Mouse (Mus musculus) stomach, embryonic 16.5 days (tissue): Measurements from ENCODE around the gene Mfsd8. TPM values are rescaled to one million over a fixed set of nuclear protein-coding genes. Genes with fewer than 3 reads are reported as not detected.
A peak's percentile ranks its signal among the peaks of the same experiment; 100 is the strongest.

ENCODE experiments used
- ATAC-seq: fragments of 200-750 bp; cut with Nextera tagmentation; 2 replicates; pipeline ENCODE4 v1.8.0; 2017; ENCODE audit warnings: moderate number of reproducible peaks, moderate TSS enrichment; ENCODE audit not compliant: insufficient read depth, low FRiP score
- H3K27ac ChIP-seq: fragments of 300-500 bp; sonication (generic); 2 replicates; pipeline ENCODE4 v1.5.1; 2014; ENCODE audit warnings: low read length
- H3K27me3 ChIP-seq: fragments of 300-500 bp; sonication (generic); 2 replicates; pipeline ENCODE4 v1.6.1; 2014; ENCODE audit warnings: low read length, control low read depth, mixed read lengths; ENCODE audit not compliant: control insufficient read depth, insufficient read depth
- H3K36me3 ChIP-seq: fragments of 300-500 bp; sonication (generic); 2 replicates; pipeline ENCODE4 v1.6.1; 2014; ENCODE audit warnings: low read length; ENCODE audit not compliant: control insufficient read depth, insufficient read depth
- H3K4me1 ChIP-seq: fragments of 300-500 bp; sonication (generic); 2 replicates; pipeline ENCODE4 v1.6.1; 2014; ENCODE audit warnings: low read length, control low read depth, mixed read lengths; ENCODE audit not compliant: control insufficient read depth, insufficient read depth
- H3K4me2 ChIP-seq: fragments of 300-500 bp; sonication (generic); 2 replicates; pipeline ENCODE4 v1.6.1; 2014; ENCODE audit warnings: low read depth, low read length, mixed read lengths
- H3K4me3 ChIP-seq: fragments of 300-500 bp; sonication (generic); replicated peaks from 2 replicates; pipeline ENCODE4 v1.5.1; 2014; ENCODE audit warnings: mild to moderate bottlenecking, low read length
- H3K9ac ChIP-seq: fragments of 300-500 bp; sonication (generic); 2 replicates; pipeline ENCODE4 v1.6.1; 2014; ENCODE audit warnings: low read length
- H3K9me3 ChIP-seq: fragments of 300-500 bp; sonication (generic); replicated peaks from 2 replicates; pipeline ENCODE4 v1.6.1; 2016; ENCODE audit warnings: low read length, control low read depth; ENCODE audit not compliant: control insufficient read depth
- WGBS: fragments of 180-500 bp; shearing (Covaris S2); extraction: QIAGEN DNeasy Blood & Tissue Kit; methylation state at CpG from one replicate; pipeline ENCODE4 v1.1.7; 2014; 5-methylcytosine and 5-hydroxymethylcytosine counted together
- polyA plus RNA-seq: library from polyadenylated mRNA; unstranded; fragments of >200 nt; fragmentation: Nextera tagmentation; extraction: Ambion mirVana; gene quantifications from 2 replicates; pipeline ENCODE4 v1.2.1, GENCODE M21; 2015

Mfsd8 gene
- polyA plus RNA-seq, 1 experiment from 2014 or later, result 6.9 TPM

- Histone ChIP-seq H3K9me3 (no peaks in the 10 kb centered on the region), H3K27ac (no peak overlapping the region), H3K27me3 (no peaks in the 10 kb centered on the region), H3K4me2 (no peak overlapping the region), H3K4me3 (no peak overlapping the region), H3K9ac (no peak overlapping the region), H3K4me1 (no peaks in the 10 kb centered on the region), H3K36me3 (peaks cover 14% of the 10 kb centered on the region)
- 95% methylated on average over 10 of the region's 10 CpGs for WGBS
- ATAC-seq, result no peak
Observed at GRCm38 (mm10) chr3:40808686-40809085, 38.0 kb downstream of the Mfsd8 start.

GRCm38 (mm10) chr3:40806871-40807270, 39.8 kb downstream of the Mfsd8 start:
- Histone ChIP-seq H3K9ac (no peak overlapping the region), H3K27me3 (no peaks in the 10 kb centered on the region), H3K4me1 (0 out of 2 replicates have a peak, but pooled peaks cover 3% of the 10 kb centered on the region), H3K36me3 (peaks cover 9% of the 10 kb centered on the region), H3K9me3 (no peaks in the 10 kb centered on the region), H3K4me3 (no peak overlapping the region), H3K27ac (no peak overlapping the region), H3K4me2 (no peak overlapping the region)
- WGBS, result 67% methylated on average over 2 of the region's 2 CpGs
- no peak for ATAC-seq

- peak; percentile 77 for ATAC-seq
- H3K4me2 ChIP-seq, result peak overlapping the region; percentile 69
- peak overlapping the region; percentile 91 for H3K4me3 ChIP-seq
- peaks cover 9% of the 10 kb centered on the region; the same call in 1 of the 2 replicates for H3K4me1 ChIP-seq
- H3K36me3 ChIP-seq, result 0 out of 2 replicates have a peak, but pooled peaks cover 6% of the 10 kb centered on the region
- peak overlapping the region; percentile 88 for H3K9ac ChIP-seq
- peak overlapping the region; percentile 65 for H3K27ac ChIP-seq
- no peaks in the 10 kb centered on the region for H3K9me3 ChIP-seq
- H3K27me3 ChIP-seq, result no peaks in the 10 kb centered on the region
- 0% methylated on average over 32 of the region's 37 CpGs for WGBS
Observed at GRCm38 (mm10) chr3:40800373-40800823, 46.3 kb downstream of the Mfsd8 start.

- Histone ChIP-seq H3K4me2 (peak within 1 kb of the TSS; percentile 79), H3K4me3 (peak within 1 kb of the TSS; percentile 91), H3K27me3 (no peaks in the 10 kb centered on the region), H3K9me3 (no peaks in the 10 kb centered on the region), H3K9ac (peak within 1 kb of the TSS; percentile 88), H3K4me1 (peaks cover 9% of the 10 kb centered on the region; the same call in 1 of the 2 replicates), H3K36me3 (no peaks in the 10 kb centered on the region), H3K27ac (peak within 1 kb of the TSS; percentile 67)
- 2% methylated on average over 66 of the region's 66 CpGs for WGBS
- ATAC-seq, result peak; percentile 94
Observed at GRCm38 (mm10) chr3:40799530-40800372, 46.9 kb downstream of the Mfsd8 start, which contains the start of gene Plk4. Plk4 (plus strand) TSS chr3:40800019.

- Histone ChIP-seq H3K36me3 (no peaks in the 10 kb centered on the region), H3K9me3 (no peaks in the 10 kb centered on the region), H3K9ac (no peak overlapping the region), H3K27ac (no peak overlapping the region), H3K4me2 (no peak overlapping the region), H3K4me1 (peaks cover 9% of the 10 kb centered on the region; the same call in 1 of the 2 replicates), H3K27me3 (no peaks in the 10 kb centered on the region), H3K4me3 (no peak overlapping the region)
- no peak for ATAC-seq
- WGBS, result 38% methylated on average over 7 of the region's 7 CpGs
Observed at GRCm38 (mm10) chr3:40798500-40798899, 48.2 kb downstream of the Mfsd8 start.

GRCm38 (mm10) chr3:40798054-40798453, 48.6 kb downstream of the Mfsd8 start:
- Histone ChIP-seq H3K27me3 (no peaks in the 10 kb centered on the region), H3K36me3 (no peaks in the 10 kb centered on the region), H3K9ac (no peak overlapping the region), H3K4me2 (no peak overlapping the region), H3K4me3 (no peak overlapping the region), H3K27ac (no peak overlapping the region), H3K9me3 (no peaks in the 10 kb centered on the region), H3K4me1 (peaks cover 9% of the 10 kb centered on the region; the same call in 1 of the 2 replicates)
- ATAC-seq, result no peak
- WGBS, result 75% methylated on average over 1 of the region's 1 CpGs

- 70% methylated on average over 2 of the region's 2 CpGs for WGBS
- no peaks in the 10 kb centered on the region for H3K27me3 ChIP-seq
- no peaks in the 10 kb centered on the region for H3K9me3 ChIP-seq
- H3K4me2 ChIP-seq, result no peak overlapping the region
- no peak overlapping the region for H3K9ac ChIP-seq
- H3K36me3 ChIP-seq, result no peaks in the 10 kb centered on the region
- no peak for ATAC-seq
- H3K4me3 ChIP-seq, result no peak overlapping the region
- no peaks in the 10 kb centered on the region for H3K4me1 ChIP-seq
- H3K27ac ChIP-seq, result no peak overlapping the region
Observed at GRCm38 (mm10) chr3:40793783-40794182, 52.9 kb downstream of the Mfsd8 start.

Other genes with a start within 250 kb of the Mfsd8 start
- 0.10 and 0.30 TPM in 2 replicates for gene Slc25a31, start 138.0 kb downstream of the Mfsd8 start, polyA plus RNA-seq
- gene Hspa4l, start 102.4 kb downstream of the Mfsd8 start, polyA plus RNA-seq, result 13.9 and 14.1 TPM in 2 replicates
- 33.1 and 35.9 TPM in 2 replicates for gene Plk4, start 46.9 kb downstream of the Mfsd8 start, polyA plus RNA-seq
- 6.9 and 8.9 TPM in 2 replicates for gene Abhd18, start 84 bp upstream of the Mfsd8 start, polyA plus RNA-seq
- 0.14 TPM in 1 of 2 replicates, not detected in the other for gene 1700034I23Rik, start 55.7 kb upstream of the Mfsd8 start, polyA plus RNA-seq
- 9.4 and 11.6 TPM in 2 replicates for gene Larp1b, start 102.9 kb upstream of the Mfsd8 start, polyA plus RNA-seq
- 28.6 and 36.4 TPM in 2 replicates for gene Pgrmc2, start 236.2 kb upstream of the Mfsd8 start, polyA plus RNA-seq